Mouse (Mus musculus) bone marrow macrophage, adult 2 months (primary cell): ENCODE measurements around the gene Grm4.

Experiments used
- CTCF ChIP-seq: IDR thresholded peaks from 2 replicates; pipeline ENCODE4 v1.5.1; 2012; ENCODE audit warnings: low read depth, mild to moderate bottlenecking, low read length, moderate library complexity
- POLR2A ChIP-seq: IDR thresholded peaks from 2 replicates; pipeline ENCODE4 v1.6.1; 2012; ENCODE audit warnings: mild to moderate bottlenecking, low read depth, low read length, borderline replicate concordance

DNA sequence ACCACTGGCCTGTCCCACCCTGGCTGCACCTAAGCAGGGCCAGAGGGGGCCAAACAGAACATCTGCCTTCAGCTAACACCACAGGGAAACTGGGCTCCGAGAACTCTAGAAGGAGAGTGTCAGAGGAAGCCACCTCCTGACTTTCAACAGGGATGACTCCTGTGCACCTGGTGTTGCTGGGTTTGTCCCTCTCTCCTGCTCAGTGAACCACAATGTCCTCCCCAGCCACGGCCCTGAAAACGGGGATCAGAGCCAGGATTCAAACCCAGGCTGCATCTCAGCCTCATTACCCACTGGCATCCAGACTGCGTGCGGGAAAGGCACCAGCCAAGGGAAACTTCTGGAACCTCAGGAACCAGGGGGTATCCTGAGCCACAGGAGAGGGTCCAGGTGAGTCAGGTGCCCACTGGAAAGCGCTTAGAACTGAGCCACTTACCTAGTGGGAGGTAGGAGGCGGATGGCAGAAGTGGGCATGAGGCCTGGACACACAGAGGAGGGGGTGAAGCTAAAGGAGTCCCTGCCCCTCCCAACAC is 26.1 kb downstream of the Grm4 start:
- TF ChIP-seq POLR2A: no peak
- TF ChIP-seq CTCF: no peak
